Mouse (Mus musculus) ES-CJ7 (cell line): ENCODE measurements at regions not wholly inside any gene's neighbourhood (a gene's known extent, or its start where the extent isn't known, plus 50 kb on each side); places are given as distances from the start of the nearest gene placed in this dataset.

Source experiments
- DNase-seq: peaks from one replicate; pipeline ENCODE4 v3.0.0; 2011; ENCODE audit warnings: low read depth, low spot score

GRCm38 (mm10) chr3:111919117-111919516 is 1339.5 kb downstream of the Amy2a5 start:
- DNase-seq = peak; percentile 5
